Mouse (Mus musculus): ENCODE results near the gene Rnh1. TPM values are rescaled to one million over a fixed set of nuclear protein-coding genes. Genes with fewer than 3 reads are reported as not detected.

Gene Rnh1
- total and polyA plus RNA-seq, 3 experiments, result 84.7 to 133 (median 95.5) TPM

- Histone ChIP-seq H3K27me3 (replicated peaks) (peaks cover 2% of the 10 kb centered on the region), H3K4me3 (replicated peaks in 1 of 3; ENCODE audit: low read depth in 2 of 3, low read length in 2 of 3, poor library complexity in 1 of 3) (peak overlapping the region; percentile 72 to 95 (median 92)), H3K4me2 (ENCODE audit: insufficient read depth, low read depth, poor library complexity, severe bottlenecking) (peak overlapping the region; percentile 82), H3K27ac (ENCODE audit: insufficient read depth, low read depth) (no peak overlapping the region), H3K9me3 (replicated peaks; ENCODE audit: low read length) (no peaks in the 10 kb centered on the region), H3K9ac (ENCODE audit: insufficient read depth, low read depth) (peak overlapping the region; percentile 94), H3K36me3 (replicated peaks in 1 of 2; ENCODE audit: control insufficient read depth in 1 of 2, insufficient read depth in 1 of 2, low read length in 1 of 2) (peaks cover 19 to 31% of the 10 kb centered on the region in 2 experiments), H3K4me1 (ENCODE audit: control insufficient read depth in 1 of 2, insufficient read depth in 2 of 2) (peaks cover 3 to 29% of the 10 kb centered on the region in 2 experiments; a peak in 2 of 4 replicates), H3K79me2 (replicated peaks; ENCODE audit: control insufficient read depth, extremely low read depth, insufficient read depth, poor library complexity, severe bottlenecking) (0 out of 2 replicates have a peak, but pooled peaks cover 3% of the 10 kb centered on the region)
- in situ Hi-C loops (cut with MboI; ENCODE audit: low pct_ligation_motif_present, low pct_unique_long_range_greater_than_20kb, low sequenced_read_pairs) (loop anchor here (5.0 kb wide), 2 partner anchors 35 kb away; no protein-coding TSS in a partner anchor), dilution Hi-C loops (cut with MboI; ENCODE audit: extremely low pct_ligation_motif_present, extremely low pct_unique_long_range_greater_than_20kb, low sequenced_read_pairs) (no loop called here)
- no peak for TF ChIP-seq MXI1 (IDR thresholded peaks at IDR 0.05; ENCODE audit: low read depth, low read length)
- no peak for TF ChIP-seq RAD21 (IDR thresholded peaks at IDR 0.05; ENCODE audit: low read depth, low read length)
- no peak for TF ChIP-seq PAX5 (IDR thresholded peaks at IDR 0.05; ENCODE audit: low read length)
- no peak for TF ChIP-seq MAFK (IDR thresholded peaks at IDR 0.05; ENCODE audit: insufficient replicate concordance, low read length)
- TF ChIP-seq POLR2AphosphoS2 (IDR thresholded peaks at IDR 0.05; ENCODE audit: low read depth, low read length), result no peak
- TF ChIP-seq RCOR1 (conservative IDR thresholded peaks at IDR 0.05; ENCODE audit: low read depth, low read length), result no peak
- no peak for TF ChIP-seq JUND (conservative IDR thresholded peaks at IDR 0.05; ENCODE audit: low read depth, low read length)
- no peak for TF ChIP-seq KAT2A (IDR thresholded peaks at IDR 0.05; ENCODE audit: insufficient replicate concordance, low read length)
- no peak for TF ChIP-seq ZNF384 (IDR thresholded peaks at IDR 0.05; ENCODE audit: low read depth, low read length)
- TF ChIP-seq JUN (IDR thresholded peaks at IDR 0.05; ENCODE audit: insufficient read depth, low read depth, low read length), result no peak
- TF ChIP-seq ZMIZ1 (IDR thresholded peaks at IDR 0.05; ENCODE audit: low read depth, low read length), result no peak
- TF ChIP-seq SIN3A (IDR thresholded peaks at IDR 0.05; ENCODE audit: low read length), result no peak
- DNase-seq (ENCODE audit: extremely low read depth), result no peak
Measured at GRCm38 (mm10) chr7:141131904-141132755, 40.5 kb downstream of the Rnh1 start.

GRCm38 (mm10) chr7:141131024-141131820, 41.4 kb downstream of the Rnh1 start:
- H3K4me2 ChIP-seq (ENCODE audit: insufficient read depth, low read depth, poor library complexity, severe bottlenecking), result peak overlapping the region; percentile 82
- H3K9ac ChIP-seq (ENCODE audit: insufficient read depth, low read depth), result peak overlapping the region; percentile 94
- H3K27me3 ChIP-seq (replicated peaks), result peaks cover 2% of the 10 kb centered on the region
- no peaks in the 10 kb centered on the region for H3K9me3 ChIP-seq (replicated peaks; ENCODE audit: low read length)
- in situ Hi-C loops (cut with MboI; ENCODE audit: low pct_ligation_motif_present, low pct_unique_long_range_greater_than_20kb, low sequenced_read_pairs) (loop anchor here (5.0 kb wide), 2 partner anchors 34 to 36 kb away; no protein-coding TSS in a partner anchor), dilution Hi-C loops (cut with MboI; ENCODE audit: extremely low pct_ligation_motif_present, extremely low pct_unique_long_range_greater_than_20kb, low sequenced_read_pairs) (no loop called here)
- DNase-seq (ENCODE audit: extremely low read depth), result peak; percentile 85
- H3K36me3 ChIP-seq (replicated peaks in 1 of 2; ENCODE audit: control insufficient read depth in 1 of 2, insufficient read depth in 1 of 2, low read length in 1 of 2), result peaks cover 13 to 22% of the 10 kb centered on the region in 2 experiments
- peak; percentile 31; the same call in 1 of the 2 replicates for TF ChIP-seq BHLHE40 (IDR thresholded peaks at IDR 0.05; ENCODE audit: low read depth, low read length)
- no peak for TF ChIP-seq MAFK (IDR thresholded peaks at IDR 0.05; ENCODE audit: insufficient replicate concordance, low read length)
- peak; percentile 52 for TF ChIP-seq NRF1 (IDR thresholded peaks at IDR 0.05; ENCODE audit: low read depth, low read length)
- TF ChIP-seq MAZ (IDR thresholded peaks at IDR 0.05; ENCODE audit: low read depth, low read length), result peak; percentile 78; the same call in 1 of the 2 replicates
- TF ChIP-seq POLR2A (IDR thresholded peaks at IDR 0.05; ENCODE audit: low read depth, low read length), result peak; percentile 73
- 0 out of 2 replicates have a peak, but pooled peaks have one; percentile 26 for TF ChIP-seq IRF4 (IDR thresholded peaks at IDR 0.05; ENCODE audit: low read depth, low read length)
- peak; percentile 90 for TF ChIP-seq MAX (IDR thresholded peaks at IDR 0.05; ENCODE audit: low read length)
- TF ChIP-seq MXI1 (IDR thresholded peaks at IDR 0.05; ENCODE audit: low read depth, low read length), result peak; percentile 100
- peak; percentile 81; the same call in 1 of the 2 replicates for TF ChIP-seq MYC (IDR thresholded peaks at IDR 0.05; ENCODE audit: low read depth, low read length)
- peak; percentile 58; the same call in 1 of the 2 replicates for TF ChIP-seq NELFE (IDR thresholded peaks at IDR 0.05; ENCODE audit: low read depth, low read length)
- TF ChIP-seq MEF2A (IDR thresholded peaks at IDR 0.05; ENCODE audit: borderline replicate concordance, low read depth, low read length), result 0 out of 2 replicates have a peak, but pooled peaks have one; percentile 26
- TF ChIP-seq HCFC1 (IDR thresholded peaks at IDR 0.05; ENCODE audit: low read depth, low read length), result peak; percentile 84
- no peak for TF ChIP-seq CHD1 (IDR thresholded peaks at IDR 0.05; ENCODE audit: low read depth, low read length)
- no peak for TF ChIP-seq ETS1 (conservative IDR thresholded peaks at IDR 0.05; ENCODE audit: low read depth, low read length)
- peak; percentile 99 for TF ChIP-seq SIN3A (IDR thresholded peaks at IDR 0.05; ENCODE audit: low read length)
- TF ChIP-seq JUN (IDR thresholded peaks at IDR 0.05; ENCODE audit: insufficient read depth, low read depth, low read length), result no peak
- H3K4me1 ChIP-seq (ENCODE audit: control insufficient read depth in 1 of 2, insufficient read depth in 2 of 2), result peaks cover 3 to 29% of the 10 kb centered on the region in 2 experiments; a peak in 2 of 4 replicates
- H3K79me2 ChIP-seq (replicated peaks; ENCODE audit: control insufficient read depth, extremely low read depth, insufficient read depth, poor library complexity, severe bottlenecking), result 0 out of 2 replicates have a peak, but pooled peaks cover 3% of the 10 kb centered on the region
- no peak overlapping the region for H3K27ac ChIP-seq (ENCODE audit: insufficient read depth, low read depth)
- H3K4me3 ChIP-seq (replicated peaks in 1 of 3; ENCODE audit: low read depth in 2 of 3, low read length in 2 of 3, poor library complexity in 1 of 3), result peak overlapping the region; percentile 72 to 95 (median 92)

All from CH12.LX (cell line).